Mouse (Mus musculus) forebrain, embryonic 11.5 days (tissue): ENCODE data around the gene Rpl18a. TPM values are rescaled to one million over a fixed set of nuclear protein-coding genes. Genes with fewer than 3 reads are reported as not detected.

ENCODE experiments used
- ATAC-seq: fragments of 200-750 bp; cut with Nextera tagmentation; replicated peaks from 2 replicates; pipeline ENCODE4 v1.8.0; 2017; ENCODE audit warnings: moderate TSS enrichment; ENCODE audit not compliant: low FRiP score
- DNase-seq: peaks from one replicate; pipeline ENCODE4 v3.0.0-alpha.2; 2017; ENCODE audit warnings: low spot score
- H3K27ac ChIP-seq: fragments of 300-500 bp; sonication (generic); 2 replicates; pipeline ENCODE4 v1.5.1; 2014; ENCODE audit warnings: low read depth, low read length
- H3K27me3 ChIP-seq: fragments of 300-500 bp; sonication (generic); 2 replicates; pipeline ENCODE4 v1.6.1; 2014; ENCODE audit warnings: mild to moderate bottlenecking, low read length, mixed read lengths; ENCODE audit not compliant: control insufficient read depth, insufficient read depth
- H3K36me3 ChIP-seq: fragments of 300-500 bp; sonication (generic); 2 replicates; pipeline ENCODE4 v1.6.1; 2014; ENCODE audit warnings: mild to moderate bottlenecking, low read length, moderate library complexity, mixed read lengths; ENCODE audit not compliant: control insufficient read depth, insufficient read depth
- H3K4me1 ChIP-seq: fragments of 300-500 bp; sonication (generic); replicated peaks from 2 replicates; pipeline ENCODE4 v1.6.1; 2014; ENCODE audit warnings: low read length, mixed read lengths; ENCODE audit not compliant: control insufficient read depth, insufficient read depth
- H3K4me2 ChIP-seq: fragments of 300-500 bp; sonication (generic); 2 replicates; pipeline ENCODE4 v1.6.1; 2014; ENCODE audit warnings: low read depth, mild to moderate bottlenecking, low read length, moderate library complexity, mixed read lengths; ENCODE audit not compliant: severe bottlenecking
- H3K4me3 ChIP-seq: fragments of 300-500 bp; sonication (generic); 2 replicates; pipeline ENCODE4 v1.5.1; 2014; ENCODE audit warnings: low read depth, low read length
- H3K9ac ChIP-seq: fragments of 300-500 bp; sonication (generic); 2 replicates; pipeline ENCODE4 v1.6.1; 2014; ENCODE audit warnings: low read length
- H3K9me3 ChIP-seq: fragments of 300-500 bp; sonication (generic); 2 replicates; pipeline ENCODE4 v1.6.1; 2016; ENCODE audit warnings: low read length, mixed read lengths; ENCODE audit not compliant: control insufficient read depth
- WGBS: fragments of 180-500 bp; shearing (Covaris S2); extraction: QIAGEN DNeasy Blood & Tissue Kit; methylation state at CpG from one replicate; pipeline ENCODE4 v1.1.7; 2014; 5-methylcytosine and 5-hydroxymethylcytosine counted together
- polyA plus RNA-seq: library from polyadenylated mRNA; unstranded; fragments of >200 nt; fragmentation: Nextera tagmentation; extraction: Ambion mirVana; gene quantifications from 2 replicates; pipeline ENCODE4 v1.2.1, GENCODE M21; 2014

Gene Rpl18a
- polyA plus RNA-seq, 1 experiment from 2014 or later = 2,879 TPM

DNA sequence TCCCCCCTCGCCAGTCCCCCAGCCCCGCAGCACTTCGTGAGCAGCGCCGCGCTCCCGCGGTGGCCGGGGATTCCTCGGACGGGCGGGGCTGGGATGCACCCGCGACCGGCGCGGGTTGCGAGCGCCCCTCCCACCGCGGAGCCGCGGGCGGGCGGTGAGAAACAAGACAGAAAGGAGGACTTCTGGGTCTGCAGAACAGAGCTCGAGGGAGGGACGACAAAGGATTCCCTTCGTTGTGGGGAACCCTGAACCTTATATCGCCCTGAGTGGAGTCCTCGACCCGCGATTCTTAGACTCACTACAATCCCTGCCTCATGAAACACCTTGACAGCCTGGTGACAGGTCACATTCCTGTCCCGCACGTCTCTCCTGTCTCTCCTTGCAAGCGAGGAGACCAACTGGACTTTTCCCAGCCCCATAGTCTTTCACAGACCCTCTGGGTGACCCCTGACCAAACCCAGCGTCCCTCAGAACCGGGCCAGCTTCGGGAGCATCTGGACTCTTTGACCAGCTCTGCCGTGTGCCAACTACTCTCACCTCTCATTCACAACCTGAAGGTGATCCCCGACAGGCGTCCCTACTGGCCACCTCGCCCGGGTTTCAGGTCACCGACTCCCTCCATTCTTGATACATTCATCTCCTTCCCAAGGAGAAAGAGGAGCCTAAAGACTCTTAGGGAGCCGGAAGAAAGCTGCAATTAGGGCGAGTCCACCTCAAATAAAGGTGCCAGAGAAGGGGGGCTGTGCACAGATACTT lies 33.1 kb downstream of the Rpl18a start:
- peaks cover 28% of the 10 kb centered on the region for H3K4me1 ChIP-seq
- peak overlapping the region; percentile 97 for H3K4me2 ChIP-seq
- no peaks in the 10 kb centered on the region for H3K9me3 ChIP-seq
- H3K9ac ChIP-seq = peak overlapping the region; percentile 79
- ATAC-seq (no peak), DNase-seq (peak; percentile 76)
- H3K4me3 ChIP-seq = peak overlapping the region; percentile 54
- peaks cover 7% of the 10 kb centered on the region for H3K27me3 ChIP-seq
- no peaks in the 10 kb centered on the region for H3K36me3 ChIP-seq
- 1% methylated on average over 46 of the region's 46 CpGs for WGBS
- peak overlapping the region; percentile 96 for H3K27ac ChIP-seq

- H3K9me3 ChIP-seq = no peaks in the 10 kb centered on the region
- ATAC-seq (no peak), DNase-seq (peak; percentile 80)
- no peaks in the 10 kb centered on the region for H3K36me3 ChIP-seq
- peak within 1 kb of the TSS; percentile 97 for H3K4me2 ChIP-seq
- H3K27ac ChIP-seq = peak within 1 kb of the TSS; percentile 96
- H3K4me1 ChIP-seq = peaks cover 25% of the 10 kb centered on the region
- H3K9ac ChIP-seq = peak within 1 kb of the TSS; percentile 79
- under 1% methylated on average over 55 of the region's 55 CpGs for WGBS
- peak within 1 kb of the TSS; percentile 54 for H3K4me3 ChIP-seq
- H3K27me3 ChIP-seq = peaks cover 7% of the 10 kb centered on the region
These were observed 34.2 kb downstream of the Rpl18a start, which contains the start of gene Kcnn1 for GRCm38 (mm10) chr8:70862824-70863641. Gene Kcnn1, minus strand, starts transcription at chr8:70863258.

DNA sequence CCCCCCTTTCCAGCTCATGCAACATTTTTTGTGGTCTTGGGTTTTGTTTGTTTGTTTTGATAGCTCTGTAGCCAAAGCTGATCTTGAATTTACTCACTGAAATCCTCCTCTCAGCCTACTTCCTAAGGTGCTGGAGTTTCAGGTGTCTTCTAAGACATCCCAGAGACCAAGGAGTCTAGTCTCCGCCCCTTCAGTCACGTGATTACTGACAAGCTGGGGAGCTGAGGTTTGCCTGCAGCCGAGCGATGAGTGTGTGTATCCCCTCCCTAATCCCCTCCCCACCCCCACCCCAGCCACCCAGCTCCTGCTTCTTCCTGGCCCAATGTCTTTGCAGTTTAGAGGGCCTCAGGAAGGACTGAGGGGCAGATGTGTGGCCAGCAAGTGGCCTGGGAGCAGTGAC lies 39.7 kb downstream of the Rpl18a start:
- Histone ChIP-seq H3K9ac (no peak overlapping the region; the same call in 1 of the 2 replicates), H3K27me3 (peaks cover 2% of the 10 kb centered on the region; the same call in 1 of the 2 replicates), H3K4me1 (peaks cover 13% of the 10 kb centered on the region), H3K36me3 (no peaks in the 10 kb centered on the region), H3K9me3 (no peaks in the 10 kb centered on the region), H3K27ac (no peak overlapping the region), H3K4me3 (no peak overlapping the region), H3K4me2 (no peak overlapping the region)
- WGBS = 7% methylated on average over 4 of the region's 4 CpGs
- ATAC-seq (no peak), DNase-seq (no peak)

DNA sequence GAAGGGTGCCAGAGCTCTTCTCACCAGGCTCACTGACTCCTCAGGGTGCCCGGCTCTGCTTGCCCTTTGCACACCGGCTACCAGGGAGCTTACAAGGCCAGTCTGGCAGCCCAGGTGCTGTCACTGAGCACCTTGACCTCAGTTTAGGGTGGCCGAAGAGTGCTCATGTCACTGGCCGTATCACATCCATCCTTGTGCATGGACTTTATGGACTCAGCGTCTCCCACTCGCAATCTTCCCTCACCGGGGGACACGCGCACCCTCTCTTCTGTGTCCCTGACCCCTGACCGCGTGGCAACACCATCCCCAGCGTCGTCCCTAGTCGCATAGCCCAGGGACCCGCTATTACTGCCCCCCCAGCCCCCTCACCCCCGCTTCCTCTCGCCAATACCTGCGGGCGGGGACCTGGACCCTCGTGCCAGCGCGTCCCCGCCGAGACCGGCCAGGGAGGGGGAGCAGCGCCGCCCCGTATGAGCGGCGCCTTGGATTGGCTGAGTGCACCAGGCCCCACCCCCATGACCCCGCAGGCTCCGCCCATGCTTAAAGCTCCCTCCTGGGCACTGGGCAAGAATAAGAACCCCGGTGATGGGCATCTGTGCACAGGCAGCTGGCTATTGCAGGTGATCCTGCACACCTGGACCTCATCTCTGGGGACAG lies 40.5 kb downstream of the Rpl18a start:
- 9% methylated on average over 33 of the region's 33 CpGs for WGBS
- no peaks in the 10 kb centered on the region for H3K36me3 ChIP-seq
- H3K9ac ChIP-seq = peak overlapping the region; percentile 52
- DNase-seq (peak; percentile 85), ATAC-seq (peak; percentile 82)
- H3K9me3 ChIP-seq = no peaks in the 10 kb centered on the region
- peaks cover 11% of the 10 kb centered on the region for H3K4me1 ChIP-seq
- H3K4me2 ChIP-seq = peak overlapping the region; percentile 90
- no peaks in the 10 kb centered on the region; the same call in 1 of the 2 replicates for H3K27me3 ChIP-seq
- H3K4me3 ChIP-seq = peak overlapping the region; percentile 39
- H3K27ac ChIP-seq = no peak overlapping the region

GRCm38 (mm10) chr8:70856028-70856427 lies 41.2 kb downstream of the Rpl18a start:
- DNase-seq = no peak
- Histone ChIP-seq H3K27me3 (no peaks in the 10 kb centered on the region; the same call in 1 of the 2 replicates), H3K9ac (no peak overlapping the region), H3K4me1 (peaks cover 11% of the 10 kb centered on the region), H3K27ac (no peak overlapping the region), H3K4me3 (no peak overlapping the region), H3K9me3 (no peaks in the 10 kb centered on the region), H3K4me2 (0 out of 2 replicates have a peak overlapping the region, but pooled peaks have one; percentile 90), H3K36me3 (no peaks in the 10 kb centered on the region)
- WGBS = 60% methylated on average over 5 of the region's 5 CpGs
- ATAC-seq = no peak

GRCm38 (mm10) chr8:70853863-70854262 lies 43.3 kb downstream of the Rpl18a start:
- DNase-seq (no peak), ATAC-seq (no peak)
- Histone ChIP-seq H3K4me1 (peaks cover 11% of the 10 kb centered on the region), H3K9ac (no peak overlapping the region), H3K27ac (no peak overlapping the region), H3K4me2 (no peak overlapping the region), H3K4me3 (no peak overlapping the region), H3K9me3 (no peaks in the 10 kb centered on the region), H3K27me3 (no peaks in the 10 kb centered on the region; the same call in 1 of the 2 replicates), H3K36me3 (no peaks in the 10 kb centered on the region)
- WGBS = 93% methylated on average over 2 of the region's 2 CpGs

GRCm38 (mm10) chr8:70852595-70853231 lies 44.5 kb downstream of the Rpl18a start:
- no peaks in the 10 kb centered on the region for H3K36me3 ChIP-seq
- no peak overlapping the region for H3K4me2 ChIP-seq
- ATAC-seq = no peak
- WGBS = 89% methylated on average over 41 of the region's 41 CpGs
- no peaks in the 10 kb centered on the region; the same call in 1 of the 2 replicates for H3K27me3 ChIP-seq
- peaks cover 8% of the 10 kb centered on the region; the same call in 1 of the 2 replicates for H3K4me1 ChIP-seq
- no peaks in the 10 kb centered on the region for H3K9me3 ChIP-seq
- no peak overlapping the region for H3K9ac ChIP-seq
- H3K4me3 ChIP-seq = no peak overlapping the region
- no peak for DNase-seq
- no peak overlapping the region for H3K27ac ChIP-seq

DNA sequence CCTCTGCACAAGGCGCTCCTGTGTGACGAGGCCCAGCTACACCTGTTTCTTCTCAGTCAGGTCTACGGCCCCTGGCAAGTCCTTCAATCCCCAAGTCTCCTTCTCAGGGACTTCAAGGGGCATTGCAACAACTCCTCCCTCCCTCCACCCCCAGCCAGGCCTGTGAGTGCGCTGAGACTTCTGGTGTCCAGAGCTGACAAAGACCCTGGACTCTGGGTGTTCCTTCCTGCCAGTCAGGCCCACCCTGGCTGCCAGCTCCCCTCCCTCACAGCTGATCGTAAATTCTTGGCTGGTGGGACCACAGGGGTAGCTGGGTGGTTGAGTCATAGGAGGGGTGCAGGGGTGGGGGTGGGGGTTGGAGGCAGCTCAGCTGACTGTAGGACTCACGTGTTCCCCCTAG lies 45.4 kb downstream of the Rpl18a start:
- 60% methylated on average over 6 of the region's 6 CpGs for WGBS
- Histone ChIP-seq H3K4me1 (0 out of 2 replicates have a peak, but pooled peaks cover 4% of the 10 kb centered on the region), H3K4me2 (no peak overlapping the region), H3K27ac (no peak overlapping the region), H3K36me3 (no peaks in the 10 kb centered on the region), H3K9me3 (no peaks in the 10 kb centered on the region), H3K9ac (peak overlapping the region; percentile 23; the same call in 1 of the 2 replicates), H3K4me3 (no peak overlapping the region), H3K27me3 (no peaks in the 10 kb centered on the region; the same call in 1 of the 2 replicates)
- ATAC-seq (no peak), DNase-seq (no peak)
